ENCODE assay signal across 16 mouse cellular contexts in the genomic region with DNA sequence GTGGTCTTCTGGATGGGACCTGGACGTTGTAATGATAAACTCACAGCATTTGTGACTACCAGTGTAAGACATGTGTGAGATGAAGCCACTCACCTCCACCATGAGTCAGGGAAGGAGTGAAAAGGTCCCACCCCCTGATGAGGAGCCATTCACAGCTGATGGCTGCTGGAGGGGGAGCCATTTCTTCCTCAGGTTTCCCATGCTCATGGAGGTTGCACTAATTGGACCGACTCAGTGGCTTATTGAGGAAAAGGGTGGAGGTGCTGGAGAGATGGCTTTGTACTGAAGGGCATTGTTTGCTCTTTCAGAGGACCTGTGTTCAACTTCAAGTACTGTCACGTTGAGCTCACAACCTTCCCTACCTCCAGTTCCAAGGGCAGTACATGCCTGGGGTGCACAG.
"Had no signal": no experiment of that assay in that cellular context is flagged by ENCODE, and none has a peak within 500 bp of the region (broad histone marks: within the 10 kb centered on the region; RNA-seq: fewer than 3 reads in every experiment).

No protein-coding gene starts in this region.

- H3K27me3 ChIP-seq: lung, embryonic 15.5 days; megakaryocyte, embryonic 14.5 days; midbrain, embryonic 13.5 days; midbrain, embryonic 15.5 days; neural tube, embryonic 12.5 days; stomach, embryonic 15.5 days had no signal

- H3K4me3 ChIP-seq: lung, embryonic 15.5 days; megakaryocyte, embryonic 14.5 days; midbrain, embryonic 13.5 days; midbrain, embryonic 15.5 days; neural tube, embryonic 12.5 days; stomach, embryonic 15.5 days had no signal

- H3K27ac ChIP-seq: macrophage; midbrain, embryonic 13.5 days; midbrain, embryonic 15.5 days; neural tube, embryonic 12.5 days; stomach, embryonic 15.5 days; stomach, postnatal 0 days had no signal

- H3K4me1 ChIP-seq: stomach, embryonic 15.5 days had no signal

- H3K36me3 ChIP-seq: lung, embryonic 15.5 days; midbrain, embryonic 13.5 days; midbrain, embryonic 15.5 days; neural tube, embryonic 12.5 days; stomach, embryonic 15.5 days had no signal

- H3K9ac ChIP-seq: liver, postnatal 0 days; lung, embryonic 15.5 days; midbrain, embryonic 13.5 days; midbrain, embryonic 15.5 days; neural tube, embryonic 12.5 days; stomach, embryonic 15.5 days had no signal

- DNase-seq: liver, postnatal 0 days; lung, adult 2 months; lung, postnatal 14 days; lung, postnatal 36 days; right cerebral cortex, postnatal 14 days; thymus, adult 2 months; thymus, postnatal 25 days; thymus, postnatal 4 days had no signal

- H3K9me3 ChIP-seq: lung, embryonic 15.5 days; midbrain, embryonic 13.5 days; midbrain, embryonic 15.5 days; neural tube, embryonic 12.5 days; stomach, embryonic 15.5 days had no signal
